Mouse (Mus musculus) lung, postnatal 4 days (tissue): ENCODE data around the gene Mrpl43.

ENCODE experiments used
- DNase-seq, 2 experiments: peaks; one replicate each; pipeline ENCODE4 v3.0.0; 2021

The Mrpl43 gene

DNA sequence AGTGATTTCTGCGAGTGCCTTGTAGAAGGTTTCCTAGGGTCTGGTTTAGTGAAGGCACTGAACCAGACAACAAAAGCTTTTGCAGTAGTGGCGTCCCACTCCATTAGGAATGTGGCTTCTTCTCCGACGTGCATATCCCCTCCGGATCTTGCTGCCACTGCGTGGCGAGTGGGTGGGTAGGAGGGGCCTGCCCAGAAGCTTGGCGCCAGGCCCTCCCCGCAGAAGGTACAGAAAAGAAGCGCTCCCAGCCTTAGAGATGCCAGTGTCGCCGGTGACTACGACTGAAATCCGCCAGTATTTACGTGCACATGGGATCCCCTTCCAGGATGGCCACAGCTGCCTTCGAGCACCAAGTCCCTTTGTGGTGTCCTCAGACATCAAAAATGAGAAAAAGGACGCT, 779 bp upstream of the Mrpl43 start:
- no peak for DNase-seq

DNA sequence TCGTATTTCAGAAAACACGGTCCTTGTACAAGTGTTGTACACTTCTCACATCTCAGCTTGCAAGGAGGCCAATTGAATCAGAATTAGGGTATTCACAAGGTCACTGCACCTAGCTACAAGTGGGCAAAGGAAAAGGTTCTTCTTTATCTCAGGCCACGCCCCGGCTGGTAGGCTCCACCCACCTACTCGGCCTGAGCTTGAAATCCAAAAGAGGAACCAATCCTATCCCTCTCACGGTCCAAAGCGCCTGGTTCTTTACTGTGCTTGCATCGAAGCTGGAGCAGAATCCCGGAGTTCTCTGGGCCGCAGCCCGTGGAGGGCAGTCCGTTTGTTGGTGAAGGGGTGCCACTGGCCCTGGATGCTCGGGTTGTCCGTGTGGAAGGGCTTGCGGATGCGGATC, 798 bp downstream of the Mrpl43 start, which contains the start of gene Twnk:
Gene Twnk, plus strand, starts transcription at position 220 of the 400 bp plus-strand sequence.
- DNase-seq, result peak; percentile 70 to 81

DNA sequence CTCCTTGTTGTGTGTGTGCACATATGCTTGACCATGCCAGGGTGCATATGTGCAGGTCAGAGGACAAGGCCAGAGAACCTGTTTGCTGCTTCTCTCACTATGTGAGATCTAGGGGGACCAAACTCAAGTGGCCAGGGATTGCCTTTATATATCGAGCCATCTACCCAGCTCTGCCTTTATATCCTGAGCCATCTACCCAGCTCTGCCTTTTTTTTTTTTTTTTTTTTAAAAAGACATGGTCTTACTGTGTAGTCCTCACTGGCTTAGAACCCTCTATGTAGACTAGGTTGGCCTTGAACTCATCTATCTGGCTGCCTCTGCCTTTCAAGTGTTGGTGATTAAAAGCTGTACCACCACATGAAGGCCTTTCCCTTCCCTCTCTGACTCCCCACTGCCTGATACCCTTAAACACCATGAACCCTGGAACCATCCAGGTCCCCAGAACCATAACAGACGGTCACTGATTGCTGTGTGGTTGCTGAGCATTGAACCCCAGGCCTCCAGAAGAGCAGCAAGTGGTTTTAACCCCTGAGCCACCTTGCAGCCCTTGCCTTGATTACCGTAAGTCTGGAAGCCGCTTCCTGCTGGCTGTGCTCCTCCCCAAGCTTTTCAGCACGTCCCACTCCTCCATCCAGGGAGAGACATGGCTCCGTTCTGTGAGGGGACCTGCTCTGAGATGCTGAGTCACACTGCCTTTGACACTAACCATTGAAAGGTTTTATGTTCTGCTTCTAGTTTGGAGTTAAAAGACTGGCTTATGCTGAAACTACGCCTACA, 2.3 kb downstream of the Mrpl43 start:
- DNase-seq, result no peak

DNA sequence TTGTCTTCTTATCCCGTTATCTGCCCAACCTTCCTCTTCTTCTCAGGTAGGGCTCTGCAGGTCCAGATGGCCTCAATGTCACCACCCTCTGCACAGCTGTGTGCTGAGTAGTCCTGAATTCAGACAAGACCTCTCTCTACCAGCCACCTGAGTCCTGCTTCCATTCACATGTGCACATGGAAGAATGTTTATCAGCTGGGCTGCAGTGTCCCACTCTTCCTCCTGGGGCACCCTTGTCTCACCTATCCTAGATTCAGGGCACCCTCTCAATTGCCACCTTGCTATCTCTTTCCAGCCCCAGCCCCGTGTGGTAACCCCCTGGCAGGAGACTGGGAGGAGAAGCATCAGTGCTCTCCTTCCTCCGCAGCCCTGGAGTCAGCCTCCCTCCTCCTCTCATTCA, 3.9 kb downstream of the Mrpl43 start:
- no peak for DNase-seq

DNA sequence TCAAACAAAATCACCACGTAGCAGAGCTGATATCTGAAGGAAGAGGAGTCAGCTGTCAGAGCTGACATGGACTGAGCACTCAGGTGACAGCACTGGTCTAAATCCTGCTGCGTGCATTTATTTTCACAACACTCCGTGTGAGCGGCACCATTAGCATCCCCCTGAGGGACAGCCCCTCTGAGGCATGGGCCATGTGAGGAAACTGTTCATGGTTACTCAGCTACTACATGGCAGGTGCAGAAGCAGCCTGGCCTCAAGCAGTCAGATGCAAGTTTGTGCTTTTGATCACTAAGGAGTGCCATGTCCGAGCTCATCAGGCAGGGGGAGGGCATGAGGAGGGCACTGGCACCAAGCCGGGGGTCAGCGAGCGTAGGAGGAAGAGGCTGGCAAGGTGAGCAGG, 6.6 kb downstream of the Mrpl43 start:
- DNase-seq, result no peak

DNA sequence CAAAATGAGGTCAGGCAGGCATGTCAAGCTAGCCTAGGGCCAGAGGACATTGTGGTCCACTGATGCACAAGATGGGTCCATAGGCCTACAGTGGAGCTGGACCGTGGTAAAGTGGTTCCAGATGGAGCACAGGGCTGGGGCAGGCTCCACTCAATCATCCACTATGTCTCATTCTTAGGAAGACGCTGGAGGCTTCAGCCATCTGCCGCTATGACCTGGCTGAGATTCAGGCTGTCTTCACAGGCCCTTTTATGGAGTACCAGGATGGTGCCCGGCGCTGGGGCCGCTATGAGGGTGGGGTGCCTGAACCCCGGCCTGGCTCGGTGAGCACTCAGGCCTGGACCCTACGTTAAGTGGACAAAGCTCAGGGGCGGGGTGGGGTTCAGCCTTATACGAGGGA, 8.5 kb downstream of the Mrpl43 start:
- no peak for DNase-seq

DNA sequence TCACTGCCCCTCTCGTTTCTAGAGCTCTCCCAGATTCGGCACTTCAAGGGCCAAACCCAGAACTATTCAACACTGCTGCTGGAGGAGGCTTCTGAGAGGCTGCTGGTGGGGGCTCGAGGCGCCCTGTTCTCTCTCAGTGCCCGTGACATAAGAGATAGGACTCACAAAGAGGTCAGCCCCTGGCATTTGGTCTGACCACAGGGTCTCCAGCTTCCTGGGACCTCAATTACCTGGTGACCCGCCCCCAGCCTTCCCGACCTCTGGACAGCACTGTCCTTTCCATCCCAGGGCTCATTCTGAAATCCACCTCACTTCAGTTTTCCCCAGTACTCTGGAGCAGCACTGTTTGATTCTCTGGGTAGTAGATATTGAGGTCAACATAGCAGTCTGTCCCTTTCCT, 13.5 kb downstream of the Mrpl43 start:
- DNase-seq, result no peak

DNA sequence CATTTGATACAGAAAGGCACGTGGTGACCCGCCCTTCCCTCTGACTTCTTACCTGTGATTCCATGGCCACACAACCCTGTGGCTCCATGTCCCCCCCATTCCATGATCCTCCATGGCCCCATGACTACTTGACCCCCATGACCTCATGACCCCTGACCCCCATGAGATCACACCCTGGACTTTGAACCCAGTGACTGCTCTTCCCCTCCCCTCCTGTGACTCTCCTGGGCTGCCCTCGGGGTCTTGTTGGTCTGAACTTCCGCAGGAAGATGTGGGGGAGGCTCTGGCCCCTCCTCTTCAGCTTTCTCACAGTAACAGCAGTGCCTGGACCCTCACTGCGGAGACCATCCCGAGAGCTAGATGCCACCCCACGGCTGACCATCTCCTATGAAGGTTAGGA, 14.0 kb downstream of the Mrpl43 start:
- no peak for DNase-seq

DNA sequence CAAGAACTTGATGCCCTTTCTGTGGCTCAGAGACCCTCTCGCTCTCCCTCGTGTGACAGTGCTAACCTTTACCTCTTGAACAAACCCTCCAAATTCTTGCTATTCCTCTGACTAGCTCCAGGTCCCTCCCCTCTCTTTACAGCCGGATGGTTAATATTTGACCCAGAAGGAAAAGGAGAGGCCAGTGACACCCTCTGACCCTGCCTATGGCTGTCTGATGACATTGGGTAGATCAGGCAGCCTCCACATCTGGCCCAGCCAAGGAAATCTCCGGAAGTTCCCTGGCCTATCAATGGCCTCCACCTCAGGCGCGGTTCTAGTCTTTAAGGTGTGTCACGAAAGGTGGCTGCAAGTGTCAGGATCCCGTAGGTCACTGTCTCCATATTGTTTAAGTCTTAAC, 15.2 kb downstream of the Mrpl43 start:
- DNase-seq, result no peak

DNA sequence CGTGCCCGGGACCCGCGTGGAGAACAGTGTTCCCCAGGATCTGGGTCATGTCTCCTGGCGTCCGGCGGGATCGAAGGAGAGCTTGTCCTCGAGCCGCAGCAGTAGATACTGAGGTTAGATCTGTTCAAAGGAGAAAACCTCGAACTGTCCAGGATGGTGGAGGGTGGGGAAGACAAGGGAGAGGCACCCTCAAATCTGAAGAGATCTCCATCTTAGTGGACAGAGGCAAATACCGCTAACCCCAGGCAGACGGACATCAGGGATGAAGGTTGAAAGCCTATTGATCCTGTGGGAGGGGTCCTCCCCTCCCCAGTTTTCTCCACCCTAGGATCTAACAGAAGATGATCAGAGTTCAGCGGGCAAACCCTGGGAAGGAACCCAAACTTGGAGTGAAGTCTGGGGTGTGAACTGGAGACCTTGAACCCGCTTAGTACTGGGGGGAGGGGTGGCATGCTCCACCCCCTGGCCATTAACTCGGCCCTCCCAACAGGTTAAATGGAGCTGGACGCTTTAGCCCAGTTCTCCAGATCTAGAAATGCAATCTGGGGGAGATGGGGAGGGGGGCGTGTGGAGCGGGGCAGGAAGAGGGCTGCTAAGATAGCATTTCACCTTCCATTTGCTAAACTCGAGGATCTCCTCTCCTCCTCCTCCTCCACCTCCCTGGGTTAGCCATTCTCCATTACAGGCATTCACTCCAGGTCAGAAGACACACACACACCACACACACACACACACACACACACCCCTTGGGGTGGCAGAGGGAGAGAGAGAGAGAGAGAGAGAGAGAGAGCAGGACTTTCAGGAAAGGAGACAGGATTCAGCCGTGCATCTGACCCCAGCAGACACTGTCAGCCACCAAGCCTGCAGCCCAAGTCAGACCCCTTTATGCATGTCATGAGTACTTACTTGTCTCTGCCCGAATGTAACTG, 16.4 kb downstream of the Mrpl43 start:
- DNase-seq, result no peak

DNA sequence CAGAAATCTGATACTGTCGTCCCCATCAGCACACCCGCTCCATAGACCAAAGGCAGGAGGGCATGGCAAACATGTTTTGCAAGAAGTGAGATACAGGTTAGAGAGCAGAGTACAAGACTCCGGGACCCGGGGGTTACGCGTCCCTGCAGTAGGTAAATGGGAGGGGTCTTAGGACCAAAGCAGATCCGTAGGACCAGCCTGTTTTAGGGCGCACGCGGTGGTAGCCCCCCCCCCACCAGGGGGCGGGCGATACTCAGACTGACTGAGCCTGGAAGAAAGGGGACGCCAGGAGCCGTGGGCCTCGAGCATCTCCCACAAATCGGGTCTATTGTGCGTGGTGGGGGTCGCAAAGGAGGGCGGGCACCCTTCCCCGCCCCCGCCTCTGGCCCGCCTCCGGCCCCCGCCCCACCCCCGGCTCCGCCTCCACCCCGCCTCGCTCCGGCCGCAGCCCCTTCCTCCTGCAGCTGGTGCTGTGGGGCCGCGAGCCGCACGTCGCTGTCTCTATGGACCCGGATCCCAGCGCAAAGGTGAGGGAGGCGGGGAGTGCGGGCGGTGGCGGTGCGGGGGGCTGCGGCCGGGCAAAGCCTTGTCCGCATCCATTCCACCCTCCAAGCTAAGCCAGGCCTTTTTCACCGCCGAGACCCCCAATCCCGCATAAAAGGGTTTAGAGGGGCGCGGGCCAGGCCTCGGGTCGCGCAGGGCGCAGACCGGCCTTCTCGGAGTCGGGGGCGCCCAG, 17.2 kb downstream of the Mrpl43 start, which contains the start of gene Sema4g:
Gene Sema4g, plus strand, starts transcription at position 271 of the 736 bp plus-strand sequence.
- DNase-seq, result peak in 1 of 2 experiments; percentile 46

DNA sequence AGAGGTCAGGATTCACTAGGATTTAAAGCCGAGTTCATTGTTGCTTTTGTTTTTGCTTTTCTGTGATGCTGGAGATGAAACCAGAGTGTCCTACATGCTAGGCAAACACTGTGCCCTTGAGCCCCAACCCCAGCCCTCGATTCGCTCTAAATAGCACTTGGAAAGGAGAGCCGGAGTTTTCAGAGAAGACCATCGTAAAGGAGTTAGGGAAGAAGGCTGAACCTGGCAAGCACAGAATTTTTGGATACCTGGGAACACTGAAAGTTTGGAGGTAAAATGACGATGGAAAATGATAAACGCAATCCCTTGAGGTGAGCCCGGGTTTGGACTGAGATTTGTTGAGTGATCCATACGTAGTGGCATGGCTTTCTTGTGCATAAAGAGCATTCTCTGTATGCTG, 17.9 kb downstream of the Mrpl43 start:
- no peak for DNase-seq

DNA sequence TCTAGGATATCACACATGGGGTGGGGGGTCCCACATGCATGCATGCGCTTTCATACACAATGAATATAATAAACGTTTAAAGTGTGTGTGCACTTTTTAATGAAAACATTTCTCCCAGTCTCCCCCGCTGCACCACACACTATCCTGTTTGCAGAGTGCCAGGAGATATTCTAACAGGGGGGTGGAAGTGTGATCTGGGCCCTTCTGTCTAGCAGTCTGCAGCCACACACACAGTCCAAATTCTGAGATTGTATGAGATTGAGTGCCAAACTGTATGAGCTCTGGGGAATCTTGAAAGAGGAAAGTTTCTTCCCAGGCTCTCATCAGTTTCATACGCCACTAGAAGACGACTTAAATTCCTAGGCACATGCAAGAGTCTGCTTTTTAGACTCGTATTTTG, 18.4 kb downstream of the Mrpl43 start:
- no peak for DNase-seq

DNA sequence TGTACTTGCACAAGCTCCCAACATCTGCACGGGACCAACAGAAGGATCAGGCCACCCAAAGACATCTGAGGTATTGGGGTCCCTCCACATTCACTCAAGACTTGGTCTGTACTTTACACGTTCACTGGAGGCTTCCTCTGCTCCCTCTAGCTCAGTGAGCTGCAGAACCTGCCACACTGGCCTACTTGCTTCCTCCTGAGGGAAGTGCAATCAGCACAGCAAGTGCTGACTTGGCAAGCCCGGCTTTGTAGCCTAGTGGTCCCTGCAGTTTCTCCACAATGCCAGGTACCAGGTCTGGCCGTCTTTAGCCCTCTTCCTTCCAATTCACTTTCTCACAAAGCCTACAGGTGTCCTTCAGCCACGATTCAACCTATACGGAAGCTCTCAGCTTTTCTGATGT, 19.2 kb downstream of the Mrpl43 start:
- no peak for DNase-seq

DNA sequence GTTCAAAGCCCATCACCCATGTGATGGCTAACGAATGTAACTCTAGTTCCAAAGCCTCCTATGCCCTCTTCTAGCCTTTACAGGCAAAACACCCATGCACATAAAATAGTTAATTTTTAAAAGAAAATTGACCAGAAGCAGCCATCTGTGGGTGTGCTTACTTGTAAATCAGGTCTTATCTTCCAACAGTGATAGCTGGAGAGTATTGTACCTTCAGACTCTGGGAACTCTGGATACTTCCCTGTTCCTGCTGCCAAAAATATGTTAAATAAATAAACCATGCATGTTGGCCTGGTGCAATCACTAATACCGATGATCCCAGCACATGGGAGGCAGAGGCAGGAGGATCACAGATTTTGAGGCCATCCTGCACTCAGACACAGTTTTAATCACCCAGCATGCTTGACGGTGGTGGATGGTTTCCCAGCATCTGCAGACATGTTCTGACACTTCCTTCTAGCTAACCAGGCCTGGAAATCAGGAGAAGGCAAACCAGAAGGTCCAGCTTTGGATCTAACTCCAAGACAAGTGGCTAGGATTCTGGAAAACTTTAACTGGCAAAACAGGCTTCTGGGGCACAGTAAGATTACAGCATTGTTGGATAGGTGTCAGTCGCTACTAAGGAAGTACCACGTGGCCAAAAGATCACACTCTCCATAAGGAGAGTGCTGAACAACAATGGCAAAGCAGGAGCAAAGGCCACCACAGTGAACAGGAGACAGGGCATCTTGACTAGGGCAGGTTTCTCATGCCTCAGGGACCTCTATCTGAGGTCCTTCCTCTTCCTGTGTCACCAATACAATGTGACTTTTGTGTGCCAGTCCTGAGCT, 20.9 kb downstream of the Mrpl43 start:
- DNase-seq, result no peak

DNA sequence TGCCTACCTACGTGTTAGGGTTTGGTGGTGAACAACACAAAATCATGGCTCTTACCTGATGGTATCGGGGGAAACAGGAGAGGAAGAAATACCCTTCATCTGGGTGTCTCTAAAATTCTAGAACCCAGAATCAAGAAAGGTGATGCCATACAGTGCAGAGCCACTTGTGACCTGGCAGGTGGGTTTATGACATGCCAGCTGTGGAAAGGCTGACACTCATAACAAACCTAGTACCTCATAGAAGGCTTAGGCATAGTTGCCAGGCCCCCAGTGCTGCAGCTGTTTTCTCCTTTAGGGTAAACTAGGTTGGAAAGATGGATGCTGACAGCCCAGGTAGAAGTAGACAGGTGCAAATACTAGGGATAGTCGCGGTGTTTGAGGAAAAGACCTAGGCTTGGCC, 21.8 kb downstream of the Mrpl43 start:
- no peak for DNase-seq

DNA sequence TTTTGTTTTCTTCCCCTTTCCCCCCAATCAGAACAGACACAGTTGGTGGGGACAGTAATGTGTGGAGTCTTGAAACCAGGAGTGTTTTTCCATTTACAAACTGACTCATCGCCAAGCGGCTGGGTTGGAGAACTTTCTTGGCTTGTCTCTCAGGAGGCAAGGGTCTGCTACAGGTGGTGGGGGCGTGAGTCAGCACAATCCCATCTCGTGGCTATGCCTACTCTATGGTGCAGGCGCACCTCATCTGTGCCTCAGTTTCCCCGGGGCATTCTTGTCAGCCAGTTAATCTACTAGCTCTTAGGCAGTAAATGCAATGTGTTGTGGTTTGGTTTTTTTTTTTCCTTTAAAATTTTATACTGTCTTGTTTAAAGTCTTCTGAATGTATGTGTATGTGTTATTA, 22.9 kb downstream of the Mrpl43 start:
- no peak for DNase-seq

DNA sequence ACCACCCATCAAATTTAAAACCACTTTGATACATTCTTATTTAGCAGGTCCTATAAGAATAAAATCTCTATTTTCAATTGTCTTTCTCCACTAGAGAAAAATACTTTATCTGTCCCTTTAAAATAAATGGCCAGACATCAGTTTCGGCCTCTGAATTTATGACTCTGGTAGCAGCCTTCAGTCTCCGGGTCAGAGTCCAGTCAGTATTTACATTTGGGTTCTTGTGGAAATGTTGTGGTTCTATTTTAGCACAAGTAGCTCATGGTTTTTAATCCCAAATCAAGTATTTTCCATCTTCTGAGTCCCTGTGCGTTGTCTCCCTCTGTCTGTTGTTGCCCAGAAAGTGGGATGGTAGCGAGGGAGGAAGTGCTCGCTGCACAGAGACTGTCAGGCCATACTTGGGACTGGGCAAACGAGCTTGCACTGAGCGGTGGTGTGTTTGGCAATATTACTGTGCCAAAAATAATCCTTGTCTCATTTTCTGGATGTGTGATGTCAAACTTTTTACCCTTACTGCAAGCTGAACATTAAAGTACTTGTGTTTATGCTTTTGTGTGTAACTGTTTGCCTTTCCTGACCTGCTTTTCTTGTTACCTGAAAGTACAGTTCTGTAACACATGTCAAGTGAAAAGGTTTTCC, 23.6 kb downstream of the Mrpl43 start:
- DNase-seq, result no peak

DNA sequence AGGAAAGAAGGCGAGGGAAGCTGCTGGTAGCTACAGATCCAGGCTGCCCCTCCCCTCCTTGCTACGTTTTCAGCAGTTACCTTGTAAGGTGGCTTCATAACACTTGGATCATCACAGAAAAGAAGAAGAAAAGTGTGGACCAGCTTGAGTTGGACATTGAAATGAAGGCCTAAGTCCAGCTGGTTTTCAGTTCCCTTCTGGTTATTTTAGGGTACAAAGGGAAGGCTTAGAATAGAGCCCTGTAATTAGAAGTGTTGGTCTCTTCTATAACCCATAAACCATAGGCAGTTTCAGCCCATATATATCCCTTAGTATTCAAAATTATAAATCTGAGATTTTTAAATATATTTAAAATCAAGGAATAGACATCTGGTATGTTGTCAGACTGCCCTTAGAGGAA, 25.5 kb downstream of the Mrpl43 start:
- no peak for DNase-seq

DNA sequence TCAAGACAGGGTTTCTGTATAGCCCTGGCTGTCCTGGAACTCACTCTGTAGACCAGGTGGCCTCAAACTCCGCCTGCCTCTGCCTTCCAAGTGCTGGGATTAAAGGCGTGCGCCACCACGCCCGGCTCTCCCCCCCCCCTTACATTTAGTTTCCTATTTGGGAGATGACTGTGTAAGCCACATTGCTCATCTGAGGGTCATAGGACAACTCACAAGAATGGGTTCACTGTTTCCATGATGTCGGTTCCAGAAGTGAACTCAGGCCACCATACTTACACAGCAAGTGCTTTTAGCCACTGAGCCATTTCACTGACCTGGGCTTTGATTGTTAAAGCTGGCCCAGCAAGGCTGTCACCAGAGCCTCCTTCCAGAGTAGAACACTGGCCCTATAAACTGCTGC, 29.1 kb downstream of the Mrpl43 start:
- no peak for DNase-seq

DNA sequence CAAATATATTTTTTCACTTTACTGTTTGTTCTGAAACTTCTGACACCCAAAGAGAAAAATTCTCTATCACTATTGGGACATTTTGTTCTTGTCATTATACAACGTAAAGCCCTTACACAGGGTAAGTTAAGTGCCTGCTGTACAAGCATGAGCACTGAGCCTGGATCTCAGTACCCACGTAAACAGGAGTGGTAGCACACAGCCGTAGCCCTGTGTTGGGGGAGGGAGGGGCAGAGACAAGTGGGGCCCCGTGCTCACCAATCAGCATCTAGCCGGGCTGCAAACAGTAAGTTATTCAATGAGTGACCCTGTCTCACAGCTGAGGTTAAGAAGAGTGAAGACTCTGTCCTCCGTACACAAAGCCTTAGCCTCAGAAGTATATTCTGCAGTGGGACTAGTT, 29.6 kb downstream of the Mrpl43 start:
- DNase-seq, result no peak

DNA sequence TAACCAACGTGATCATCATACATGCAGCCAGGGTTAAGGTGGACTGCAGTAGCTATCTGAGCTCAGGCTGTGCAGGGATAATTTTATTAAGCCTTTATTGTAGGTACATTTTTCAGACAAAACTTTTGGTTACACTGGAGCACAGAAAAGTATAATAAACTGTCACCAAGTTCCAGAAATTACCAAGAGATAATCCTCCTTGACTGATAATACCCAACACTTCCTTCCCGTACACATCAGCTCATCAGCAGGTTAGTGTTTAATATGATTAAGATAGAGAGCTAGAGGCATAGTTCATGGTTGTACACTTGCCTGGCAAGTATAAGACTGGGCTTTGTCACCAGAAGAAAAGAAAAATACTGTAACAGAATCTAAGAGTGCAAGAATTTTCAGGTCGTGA, 37.9 kb downstream of the Mrpl43 start:
- DNase-seq, result no peak
